Mouse (Mus musculus): ENCODE measurements around the gene Clba1. TPM values are rescaled to one million over a fixed set of nuclear protein-coding genes. Genes with fewer than 3 reads are reported as not detected.

Clba1 gene
- polyA plus RNA-seq, 1 experiment, result 9.6 TPM

GRCm38 (mm10) chr12:112822676-112823075, 13.9 kb downstream of the Clba1 start:
- Histone ChIP-seq H3K79me2 (ENCODE audit: control insufficient read depth, insufficient read depth) (peaks cover 80% of the 10 kb centered on the region), H3K27me3 (ENCODE audit: control insufficient read depth, insufficient read depth, insufficient read length) (no peaks in the 10 kb centered on the region), H3ac (ENCODE audit: control insufficient read depth, insufficient read length) (no peak overlapping the region), H3K36me3 (ENCODE audit: control insufficient read depth, insufficient read depth) (peaks cover 40% of the 10 kb centered on the region), H3K4me3 (no peak overlapping the region), H3K4me2 (ENCODE audit: low read depth) (no peak overlapping the region)
- TF ChIP-seq TCF12 (IDR thresholded peaks at IDR 0.05; ENCODE audit: insufficient read depth, poor library complexity, severe bottlenecking) (no peak), MYOG (IDR thresholded peaks at IDR 0.05; ENCODE audit: control insufficient read depth in 1 of 3, insufficient read depth in 1 of 3, insufficient read length in 2 of 3, low read depth in 2 of 3) (no peak), USF1 (IDR thresholded peaks at IDR 0.05; ENCODE audit: low read depth) (no peak), MAX (IDR thresholded peaks at IDR 0.05; ENCODE audit: low read depth) (no peak), TCF3 (IDR thresholded peaks at IDR 0.05; ENCODE audit: insufficient read length, low read depth) (no peak), SRF (IDR thresholded peaks at IDR 0.05; ENCODE audit: control insufficient read depth, insufficient read length, low read depth) (no peak), CEBPB (IDR thresholded peaks at IDR 0.05; ENCODE audit: insufficient read depth, poor library complexity, severe bottlenecking) (no peak), MYOD1 (IDR thresholded peaks at IDR 0.05; ENCODE audit: control insufficient read depth in 1 of 3, insufficient read length in 2 of 3, low read depth in 2 of 3) (no peak), E2F4 (IDR thresholded peaks at IDR 0.05; ENCODE audit: insufficient read depth) (no peak), REST (IDR thresholded peaks at IDR 0.05; ENCODE audit: insufficient read depth, insufficient read length) (no peak), POLR2AphosphoS2 (IDR thresholded peaks at IDR 0.05; ENCODE audit: insufficient read length, low read depth) (no peak)

- H3K4me3 ChIP-seq, result no peak overlapping the region
- H3K79me2 ChIP-seq (ENCODE audit: control insufficient read depth, insufficient read depth), result peaks cover 85% of the 10 kb centered on the region
- no peaks in the 10 kb centered on the region for H3K27me3 ChIP-seq (ENCODE audit: control insufficient read depth, insufficient read depth, insufficient read length)
- peaks cover 43% of the 10 kb centered on the region for H3K36me3 ChIP-seq (ENCODE audit: control insufficient read depth, insufficient read depth)
- H3K4me2 ChIP-seq (ENCODE audit: low read depth), result no peak overlapping the region
- TF ChIP-seq POLR2A (IDR thresholded peaks at IDR 0.05; ENCODE audit: insufficient read length, low read depth) (no peak), MYOG (IDR thresholded peaks at IDR 0.05; ENCODE audit: control insufficient read depth in 1 of 3, insufficient read depth in 1 of 3, insufficient read length in 2 of 3, low read depth in 2 of 3) (no peak), CEBPB (IDR thresholded peaks at IDR 0.05; ENCODE audit: insufficient read depth, poor library complexity, severe bottlenecking) (no peak), E2F4 (IDR thresholded peaks at IDR 0.05; ENCODE audit: insufficient read depth) (no peak), POLR2AphosphoS2 (IDR thresholded peaks at IDR 0.05; ENCODE audit: insufficient read length, low read depth) (no peak), USF1 (IDR thresholded peaks at IDR 0.05; ENCODE audit: low read depth) (no peak), MYOD1 (IDR thresholded peaks at IDR 0.05; ENCODE audit: control insufficient read depth in 1 of 3, insufficient read length in 2 of 3, low read depth in 2 of 3) (no peak), REST (IDR thresholded peaks at IDR 0.05; ENCODE audit: insufficient read depth, insufficient read length) (no peak), TCF3 (IDR thresholded peaks at IDR 0.05; ENCODE audit: insufficient read length, low read depth) (no peak), TCF12 (IDR thresholded peaks at IDR 0.05; ENCODE audit: insufficient read depth, poor library complexity, severe bottlenecking) (no peak), SRF (IDR thresholded peaks at IDR 0.05; ENCODE audit: control insufficient read depth, insufficient read length, low read depth) (no peak), MAX (IDR thresholded peaks at IDR 0.05; ENCODE audit: low read depth) (no peak)
- H3ac ChIP-seq (ENCODE audit: control insufficient read depth, insufficient read length), result no peak overlapping the region
Measured at GRCm38 (mm10) chr12:112823221-112823620, 14.5 kb downstream of the Clba1 start.

DNA sequence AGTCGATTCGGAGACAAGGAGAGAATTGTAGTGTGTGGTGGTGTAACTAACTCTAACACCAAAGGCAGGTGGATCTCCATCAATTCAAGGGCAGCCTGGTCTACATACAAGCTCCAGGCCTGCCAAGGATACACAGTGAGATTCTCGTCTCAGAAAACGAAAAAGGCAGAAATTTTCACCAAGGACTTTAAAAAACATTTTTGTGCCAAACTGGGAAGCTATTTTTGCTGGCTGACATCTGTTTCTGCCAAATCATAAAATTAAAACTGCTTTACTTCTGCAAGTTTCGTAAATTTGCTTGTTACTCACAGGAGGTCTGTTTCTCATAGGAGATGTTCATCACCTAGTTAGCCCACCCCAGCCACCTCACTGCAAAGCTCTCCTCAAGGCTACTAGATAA, 17.2 kb downstream of the Clba1 start:
- no peak overlapping the region for H3ac ChIP-seq (ENCODE audit: control insufficient read depth, insufficient read length)
- H3K4me2 ChIP-seq (ENCODE audit: low read depth), result peak overlapping the region; percentile 4
- H3K79me2 ChIP-seq (ENCODE audit: control insufficient read depth, insufficient read depth), result peaks cover 95% of the 10 kb centered on the region
- no peak overlapping the region for H3K4me3 ChIP-seq
- no peaks in the 10 kb centered on the region for H3K27me3 ChIP-seq (ENCODE audit: control insufficient read depth, insufficient read depth, insufficient read length)
- no peak for TF ChIP-seq TCF12 (IDR thresholded peaks at IDR 0.05; ENCODE audit: insufficient read depth, poor library complexity, severe bottlenecking)
- TF ChIP-seq SRF (IDR thresholded peaks at IDR 0.05; ENCODE audit: control insufficient read depth, insufficient read length, low read depth), result no peak
- TF ChIP-seq USF1 (IDR thresholded peaks at IDR 0.05; ENCODE audit: low read depth), result no peak
- no peak for TF ChIP-seq E2F4 (IDR thresholded peaks at IDR 0.05; ENCODE audit: insufficient read depth)
- TF ChIP-seq CEBPB (IDR thresholded peaks at IDR 0.05; ENCODE audit: insufficient read depth, poor library complexity, severe bottlenecking), result no peak
- TF ChIP-seq POLR2AphosphoS2 (IDR thresholded peaks at IDR 0.05; ENCODE audit: insufficient read length, low read depth), result no peak
- TF ChIP-seq POLR2A (IDR thresholded peaks at IDR 0.05; ENCODE audit: insufficient read length, low read depth), result no peak
- no peak for TF ChIP-seq MYOG (IDR thresholded peaks at IDR 0.05; ENCODE audit: control insufficient read depth in 1 of 3, insufficient read depth in 1 of 3, insufficient read length in 2 of 3, low read depth in 2 of 3)
- TF ChIP-seq TCF3 (IDR thresholded peaks at IDR 0.05; ENCODE audit: insufficient read length, low read depth), result no peak
- TF ChIP-seq MYOD1 (IDR thresholded peaks at IDR 0.05; ENCODE audit: control insufficient read depth in 1 of 3, insufficient read length in 2 of 3, low read depth in 2 of 3), result no peak
- TF ChIP-seq REST (IDR thresholded peaks at IDR 0.05; ENCODE audit: insufficient read depth, insufficient read length), result no peak
- TF ChIP-seq MAX (IDR thresholded peaks at IDR 0.05; ENCODE audit: low read depth), result no peak
- H3K36me3 ChIP-seq (ENCODE audit: control insufficient read depth, insufficient read depth), result peaks cover 28% of the 10 kb centered on the region

GRCm38 (mm10) chr12:112828501-112829243, 19.9 kb downstream of the Clba1 start:
- Histone ChIP-seq H3K4me3 (peak overlapping the region; percentile 93), H3K27me3 (ENCODE audit: control insufficient read depth, insufficient read depth, insufficient read length) (no peaks in the 10 kb centered on the region), H3K79me2 (ENCODE audit: control insufficient read depth, insufficient read depth) (peaks cover 74% of the 10 kb centered on the region), H3ac (ENCODE audit: control insufficient read depth, insufficient read length) (peak overlapping the region; percentile 72), H3K4me2 (ENCODE audit: low read depth) (peak overlapping the region; percentile 88), H3K36me3 (ENCODE audit: control insufficient read depth, insufficient read depth) (peaks cover 15% of the 10 kb centered on the region)
- TF ChIP-seq TCF3 (IDR thresholded peaks at IDR 0.05; ENCODE audit: insufficient read length, low read depth) (no peak), POLR2A (IDR thresholded peaks at IDR 0.05; ENCODE audit: insufficient read length, low read depth) (peak; percentile 52)

Measured in myocyte (in vitro differentiated cells).